Mouse (Mus musculus) granulocyte monocyte progenitor cell, adult 5-6 weeks (primary cell): ENCODE measurements at regions not wholly inside any gene's neighbourhood (a gene's known extent, or its start where the extent isn't known, plus 50 kb on each side); places are given as distances from the start of the nearest gene placed in this dataset.

Experiments
- ATAC-seq: replicated peaks from 2 replicates; pipeline ENCODE4 v1.8.0; 2016; ENCODE audit warnings: mild to moderate bottlenecking, moderate TSS enrichment, inconsistent platforms; ENCODE audit not compliant: poor library complexity, severe bottlenecking

DNA sequence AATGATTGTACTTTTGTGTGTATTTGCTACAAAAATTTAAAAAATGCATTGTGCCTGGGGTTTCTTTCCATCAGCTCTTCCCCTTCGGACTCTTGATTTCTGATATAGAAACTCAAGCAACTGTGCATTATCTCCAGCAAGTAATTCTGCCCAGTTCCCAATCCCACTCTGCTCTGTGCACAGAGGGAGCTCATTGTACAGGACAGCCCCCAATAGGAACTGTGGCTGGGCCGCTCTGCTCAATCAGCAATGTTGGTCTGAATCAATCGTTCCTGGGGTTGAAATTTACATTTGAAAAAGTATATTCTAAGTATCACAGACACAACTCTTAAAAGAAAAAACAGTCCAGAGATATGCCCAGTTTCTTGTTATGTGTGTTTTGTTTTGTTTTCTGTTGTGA lies 339.1 kb downstream of the Rnd3 start:
- ATAC-seq: no peak

DNA sequence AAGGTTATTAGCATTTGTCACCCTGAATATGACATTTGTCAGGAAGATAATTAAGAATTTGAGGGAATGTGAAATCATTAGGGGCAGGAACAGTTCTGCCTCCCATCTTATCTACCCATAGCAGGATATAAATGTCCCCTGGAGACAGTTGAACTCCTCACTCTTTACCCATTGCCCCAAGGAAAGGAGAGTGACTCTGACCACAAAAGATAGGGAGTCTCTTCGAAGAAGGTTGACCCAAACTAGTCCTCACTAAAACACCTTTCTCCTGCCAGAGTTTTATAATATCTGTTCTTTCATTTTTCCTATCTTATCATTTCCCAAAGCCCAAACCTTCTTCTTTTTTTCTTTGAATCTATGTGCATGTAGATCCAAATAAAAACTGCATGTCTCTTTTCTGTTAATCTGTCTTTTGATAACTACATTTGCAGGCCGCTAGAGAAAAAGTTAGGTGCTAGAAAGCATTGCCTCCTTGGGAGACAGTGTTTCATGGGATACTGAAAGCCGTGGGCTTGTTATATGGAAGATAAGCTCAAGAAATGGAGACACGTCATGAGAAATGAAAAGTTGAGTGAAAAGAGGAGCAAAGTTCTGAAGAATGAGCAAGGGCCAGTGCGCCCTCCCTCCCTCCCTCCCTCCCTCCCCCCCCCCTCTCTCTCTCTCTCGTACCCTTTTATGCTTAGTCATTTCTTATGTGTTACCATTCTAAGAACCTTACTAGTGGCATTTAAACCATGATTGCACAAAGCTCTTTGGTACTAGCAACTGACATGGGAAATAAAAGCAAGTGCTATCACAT lies 341.6 kb downstream of the Rnd3 start:
- ATAC-seq: no peak

DNA sequence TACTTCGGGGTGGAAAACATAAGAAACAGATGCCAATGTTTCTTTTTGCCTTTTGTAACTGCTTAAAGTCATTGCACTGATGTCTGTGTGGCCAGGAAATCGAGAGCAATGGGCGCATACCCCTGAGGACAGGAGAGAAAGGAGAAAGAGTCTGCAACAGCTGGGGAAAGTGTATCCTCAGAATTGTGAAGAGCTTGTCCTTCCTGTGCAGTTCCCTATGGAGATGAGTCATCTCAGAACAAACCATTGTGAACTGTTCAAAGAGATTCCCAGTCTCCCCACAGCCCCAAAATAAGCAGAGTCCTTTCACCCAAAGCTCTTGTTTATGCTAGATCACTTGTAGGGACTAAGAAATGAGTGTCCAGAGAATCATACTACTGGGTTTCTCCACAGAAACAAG lies 343.3 kb downstream of the Rnd3 start:
- ATAC-seq: no peak

DNA sequence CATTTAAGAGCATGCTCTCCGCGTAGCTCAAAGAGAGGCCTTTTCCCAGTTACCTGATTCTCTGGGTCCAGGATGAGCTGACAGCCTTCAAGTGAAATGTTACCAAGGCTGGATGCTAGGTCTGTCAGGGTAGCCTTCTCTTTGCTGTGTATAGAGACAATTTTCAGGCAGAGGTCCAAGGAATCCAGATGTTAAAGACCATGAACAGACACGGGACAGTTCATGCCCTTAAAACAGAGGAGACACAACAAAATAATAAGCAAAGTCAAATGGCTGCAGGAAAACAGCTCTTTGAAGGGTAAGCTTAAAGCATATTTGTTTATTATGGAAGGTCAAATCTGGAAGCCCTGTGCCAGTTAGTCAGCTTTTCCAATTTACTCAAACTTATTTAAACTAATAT lies 352.8 kb downstream of the Rnd3 start:
- no peak for ATAC-seq

DNA sequence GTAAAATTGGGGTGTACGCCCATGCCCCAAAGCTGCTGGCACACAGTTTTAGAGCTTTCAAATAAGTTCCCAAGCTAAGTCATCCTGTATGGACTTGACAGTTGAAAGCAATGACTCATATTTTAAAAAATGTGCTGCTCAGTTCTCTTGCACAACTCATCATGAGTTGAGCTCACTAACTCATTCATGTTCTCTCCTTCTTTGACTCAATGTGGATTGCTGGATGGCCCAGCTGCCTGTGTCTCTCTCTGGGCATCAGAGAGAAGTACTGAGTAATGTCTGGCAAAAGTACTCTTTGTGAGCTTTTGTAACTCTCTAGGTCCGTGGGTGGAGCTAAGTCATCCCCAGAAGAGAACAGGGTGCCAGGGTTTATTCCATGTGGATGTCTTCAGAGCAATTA lies 355.3 kb downstream of the Rnd3 start:
- ATAC-seq: peak; percentile 48

DNA sequence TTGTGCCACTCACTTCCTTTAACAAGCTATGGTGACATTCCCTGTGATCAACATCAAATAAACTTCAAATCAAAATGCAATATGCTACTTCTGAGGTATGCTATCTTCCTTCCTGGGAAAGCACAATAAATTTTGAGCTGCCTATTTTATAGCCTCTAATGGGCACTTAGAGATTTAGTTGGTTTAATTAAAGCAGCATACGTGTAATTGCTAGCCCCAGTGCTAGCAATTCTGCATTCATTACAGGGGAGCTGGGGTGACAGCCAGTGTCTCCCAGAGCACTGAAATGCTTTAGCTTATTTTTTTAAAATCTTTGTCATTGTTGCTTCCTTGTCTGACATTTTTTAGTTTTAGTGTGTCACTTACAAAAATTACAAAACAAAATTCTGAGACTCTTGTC lies 355.8 kb downstream of the Rnd3 start:
- no peak for ATAC-seq

DNA sequence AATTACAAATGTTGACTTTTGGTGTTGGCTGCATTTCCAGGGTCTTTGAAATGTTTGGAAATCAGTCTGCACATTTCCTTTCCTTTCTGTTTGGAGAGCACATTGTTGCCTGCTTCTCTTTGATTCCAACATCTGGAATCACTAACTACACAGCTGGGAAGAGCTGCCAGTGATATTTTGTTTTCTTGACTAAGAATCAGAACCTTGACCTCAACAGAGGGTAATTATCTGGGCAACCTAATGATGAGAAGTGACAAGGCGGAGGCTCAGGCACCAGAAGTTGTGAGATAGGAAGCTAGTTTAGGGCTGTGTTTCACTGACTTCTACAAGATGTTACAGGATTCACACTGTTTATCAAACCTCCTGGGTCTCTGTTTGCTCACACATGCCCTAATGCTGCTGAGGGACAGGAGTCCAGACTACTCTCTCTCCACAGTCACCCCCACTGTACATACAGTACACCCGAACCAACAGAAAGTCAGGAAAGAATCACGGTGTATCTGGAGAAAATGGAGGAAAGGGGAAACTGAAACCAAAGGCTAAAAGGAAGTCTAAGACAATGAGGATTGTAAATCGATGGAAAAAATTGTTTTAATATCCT lies 359.8 kb downstream of the Rnd3 start:
- no peak for ATAC-seq

DNA sequence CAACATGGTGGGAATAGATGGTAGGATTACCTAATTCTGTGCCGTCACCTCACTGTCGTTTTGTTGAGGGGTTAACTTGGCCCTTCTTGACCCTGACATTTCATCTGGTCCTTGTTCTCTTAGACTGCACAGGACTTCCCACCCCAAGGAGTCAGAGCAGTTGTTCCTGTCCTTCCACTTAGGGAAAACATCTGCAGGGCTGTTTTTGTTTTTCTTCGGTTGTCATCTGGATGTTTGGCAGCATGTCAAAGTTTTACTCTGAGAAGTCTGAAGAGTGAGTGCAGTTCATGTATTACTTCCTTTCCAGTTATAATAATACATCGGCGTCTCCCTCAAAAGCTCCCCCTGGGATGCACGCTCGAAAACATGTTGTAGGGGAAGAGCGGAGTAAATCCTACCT lies 376.8 kb downstream of the Rnd3 start:
- no peak for ATAC-seq

DNA sequence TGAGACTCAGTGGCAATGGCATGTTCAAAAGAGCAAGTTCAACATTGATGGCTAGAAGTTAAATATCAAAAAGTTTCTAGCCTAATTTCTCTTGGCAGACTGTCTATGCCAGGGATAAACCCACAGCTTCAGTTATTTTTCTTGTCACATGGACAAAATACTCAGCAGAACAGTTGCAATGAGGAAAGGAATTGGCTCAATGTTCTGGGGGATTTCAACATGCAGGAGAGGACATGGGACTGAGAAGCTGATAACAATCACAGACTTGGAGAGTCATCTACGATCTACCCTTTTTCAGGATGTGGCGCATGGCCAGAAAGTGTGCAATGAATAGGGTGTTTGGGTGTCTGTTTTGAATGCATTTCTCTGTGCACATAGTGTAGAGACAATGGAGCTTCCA lies 389.9 kb downstream of the Rnd3 start:
- peak; percentile 52 for ATAC-seq

DNA sequence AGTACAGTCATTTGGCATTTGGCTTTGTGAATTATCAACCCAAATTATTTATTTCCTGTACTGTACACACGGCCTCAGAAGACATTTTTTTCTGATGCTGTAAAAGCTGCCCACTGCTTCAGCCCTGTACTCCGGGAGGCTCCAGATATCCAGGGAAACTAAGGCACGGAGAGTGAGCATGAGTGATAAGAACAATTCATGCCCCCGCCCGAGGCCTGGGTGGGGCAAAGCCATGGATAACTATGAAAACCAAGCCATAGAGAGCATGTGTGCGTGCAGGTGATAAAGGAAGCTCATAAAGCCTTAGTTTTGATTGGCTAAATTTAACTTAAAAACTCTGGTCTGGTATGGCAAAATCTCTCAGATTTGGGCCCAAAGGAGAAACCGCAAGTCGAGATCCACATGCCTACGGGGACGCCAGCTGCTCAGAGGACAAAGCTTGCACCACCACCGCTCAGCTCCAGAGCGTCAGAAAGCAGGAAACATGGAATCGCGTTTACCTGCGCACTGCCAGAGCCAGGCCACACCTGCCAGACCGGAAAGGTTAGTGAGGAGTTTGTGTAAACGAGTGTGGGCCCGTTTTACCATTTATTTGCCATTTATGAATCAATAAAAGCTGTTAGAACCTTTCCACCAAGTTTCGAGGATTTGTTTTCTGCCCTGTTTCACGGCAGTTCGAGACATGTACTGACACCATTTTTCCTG lies 390.9 kb downstream of the Rnd3 start:
- ATAC-seq: no peak

DNA sequence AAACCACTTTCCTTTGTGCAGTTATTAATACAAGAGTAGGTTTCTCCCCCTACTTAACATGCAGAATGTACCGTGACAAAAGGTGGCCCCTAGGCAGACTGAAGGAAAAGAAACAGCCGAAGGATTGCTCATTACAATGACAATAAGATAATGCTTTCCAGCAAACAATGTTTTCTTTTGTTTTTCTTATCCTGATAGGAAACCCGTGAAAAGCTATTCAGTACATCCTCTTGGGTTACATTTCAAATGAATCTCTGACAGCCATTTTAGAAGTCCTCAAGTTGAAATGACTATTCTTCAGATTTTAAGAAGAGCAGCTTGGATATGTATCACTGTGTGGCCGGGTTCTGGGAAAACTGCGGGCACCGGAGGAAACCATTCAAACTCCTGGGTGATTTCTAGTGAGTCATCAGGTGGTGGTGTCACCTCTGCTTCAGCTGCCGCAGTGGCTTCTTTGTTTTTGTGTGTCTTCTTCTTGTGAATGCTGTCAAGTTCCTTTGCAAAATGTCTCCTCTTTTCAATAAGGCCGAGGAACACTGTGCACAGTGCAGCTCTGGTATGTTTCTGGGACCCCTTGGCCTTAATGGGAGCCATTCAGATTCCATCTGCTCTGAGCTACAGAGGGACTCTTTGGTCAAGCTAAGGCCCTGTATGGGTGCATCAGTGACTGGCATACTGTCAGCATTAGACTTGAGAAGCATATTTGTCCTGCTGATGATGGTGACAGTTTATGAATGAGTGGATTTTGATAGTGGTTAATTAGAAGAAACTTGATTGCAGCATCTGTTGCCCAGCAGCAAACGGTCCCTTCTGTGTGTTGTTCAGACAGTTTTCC lies 393.1 kb downstream of the Rnd3 start:
- ATAC-seq: no peak

DNA sequence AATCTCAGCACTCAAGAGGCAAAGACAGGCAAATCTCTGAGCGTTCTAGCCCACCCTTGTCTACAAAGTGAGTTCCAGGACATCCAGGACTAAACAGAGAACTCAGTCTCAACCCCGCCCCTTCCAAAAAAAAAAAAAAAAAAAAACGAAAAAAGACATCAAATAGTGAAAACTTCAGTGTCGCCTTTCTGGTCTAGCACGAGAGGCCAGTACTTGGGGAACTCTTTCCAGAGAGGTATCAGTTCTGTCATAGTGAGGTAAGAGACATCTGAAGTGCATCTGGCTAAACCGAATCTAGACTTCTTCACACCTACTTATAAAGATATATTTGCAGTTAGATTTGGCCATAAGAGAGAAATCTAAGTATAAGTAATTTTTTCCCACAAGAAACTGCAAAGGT lies 393.8 kb downstream of the Rnd3 start:
- ATAC-seq: no peak

DNA sequence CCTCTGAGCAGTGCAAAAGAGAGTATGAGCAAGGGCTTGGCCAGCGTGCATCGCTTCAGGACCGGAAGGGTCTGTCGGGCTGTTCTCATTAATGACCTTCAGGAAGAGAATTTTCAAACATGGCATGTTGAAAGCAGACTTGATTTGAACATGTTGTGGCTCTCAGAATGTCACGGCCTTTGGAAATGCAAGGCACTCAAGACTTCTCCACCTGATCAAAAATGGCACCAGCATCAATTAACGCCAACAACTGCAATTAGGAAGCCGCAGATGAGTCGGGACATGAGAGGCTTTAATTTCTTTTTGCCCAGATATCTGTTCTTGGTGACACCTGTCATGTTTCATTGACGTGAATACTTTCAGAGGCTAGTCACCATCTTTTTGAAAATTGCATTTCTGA lies 396.5 kb downstream of the Rnd3 start:
- no peak for ATAC-seq

DNA sequence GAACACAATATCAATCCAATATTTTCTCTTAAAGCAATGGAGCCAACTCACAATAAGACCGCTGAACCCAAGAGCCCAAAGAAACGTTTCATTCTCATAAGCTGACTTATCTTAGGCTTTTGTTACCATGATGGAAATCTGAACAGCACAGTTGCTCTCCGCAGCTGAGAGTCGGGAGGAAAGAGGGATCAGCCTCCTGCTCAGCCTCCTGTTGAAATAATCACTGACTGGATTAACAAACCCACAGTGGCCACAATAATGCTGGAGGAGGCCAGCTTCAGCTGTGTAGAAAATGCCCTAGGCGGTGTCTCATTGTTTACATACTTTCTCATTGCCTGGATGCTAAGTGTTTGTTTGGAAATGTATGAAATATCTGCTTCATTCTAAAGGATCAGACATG lies 398.1 kb downstream of the Rnd3 start:
- no peak for ATAC-seq

DNA sequence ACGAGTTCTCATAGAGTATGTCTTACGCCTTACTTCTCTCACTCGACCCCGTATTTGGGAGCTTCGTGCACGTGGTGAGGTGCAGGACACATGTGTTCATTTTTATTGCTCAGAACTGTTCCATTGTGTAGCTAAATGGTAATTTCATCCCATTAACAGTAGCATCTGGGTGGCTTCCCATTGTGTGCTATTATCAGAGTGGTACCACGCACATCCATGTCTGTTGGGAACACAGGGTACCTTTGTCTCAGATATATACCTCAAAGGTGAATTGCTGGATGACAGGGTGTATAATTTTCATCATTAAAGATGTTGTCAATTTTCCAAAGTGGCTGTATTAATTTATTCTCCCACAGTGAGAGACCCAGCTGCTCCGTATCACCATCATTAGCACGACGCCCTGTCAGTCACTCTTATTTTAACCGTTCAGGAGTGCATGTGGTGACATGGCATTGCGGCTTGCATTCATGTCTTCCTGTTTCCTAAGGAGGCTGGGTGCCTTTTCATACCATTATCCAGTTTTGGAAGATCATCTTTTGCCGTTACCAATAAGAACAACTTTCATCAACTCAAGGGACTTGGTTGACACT lies 404.2 kb downstream of the Rnd3 start:
- ATAC-seq: no peak

DNA sequence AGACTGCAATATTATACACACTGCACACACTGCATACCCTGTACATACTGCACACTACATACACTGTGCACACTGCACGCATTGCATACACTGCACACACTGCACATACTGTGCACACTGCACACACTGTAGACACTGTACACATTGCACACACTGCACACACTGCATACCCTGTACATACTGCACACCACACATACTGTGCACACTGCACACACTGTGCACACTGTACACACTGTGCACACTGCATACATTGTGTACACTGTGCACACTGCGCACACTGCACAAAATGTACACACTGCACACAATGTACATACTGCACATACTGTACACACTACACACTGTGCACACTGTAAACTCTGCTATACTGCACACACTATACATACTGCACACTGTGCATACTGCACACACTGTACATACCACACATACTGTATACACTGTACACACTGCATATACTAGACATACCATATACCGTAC lies 405.1 kb downstream of the Rnd3 start:
- ATAC-seq: no peak

DNA sequence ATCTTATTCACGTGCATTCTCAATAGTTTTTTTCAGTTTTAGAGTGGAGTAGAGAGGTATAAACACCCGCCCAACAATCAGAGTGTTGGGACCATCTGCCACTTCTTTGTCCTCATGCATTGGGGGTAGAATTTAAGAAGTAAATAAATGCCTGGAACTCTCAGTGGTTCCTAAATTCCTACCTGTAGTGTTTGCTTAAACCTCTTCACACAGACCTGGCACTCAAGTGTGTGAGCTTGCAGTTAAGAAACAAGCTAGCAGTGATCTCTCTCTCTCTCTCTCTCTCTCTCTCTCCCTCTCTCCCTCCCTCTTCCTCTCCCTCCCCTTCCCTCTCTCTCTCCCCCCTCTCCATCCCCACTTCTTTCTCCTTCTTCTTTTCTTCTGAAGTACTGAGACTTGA lies 406.5 kb downstream of the Rnd3 start:
- no peak for ATAC-seq

DNA sequence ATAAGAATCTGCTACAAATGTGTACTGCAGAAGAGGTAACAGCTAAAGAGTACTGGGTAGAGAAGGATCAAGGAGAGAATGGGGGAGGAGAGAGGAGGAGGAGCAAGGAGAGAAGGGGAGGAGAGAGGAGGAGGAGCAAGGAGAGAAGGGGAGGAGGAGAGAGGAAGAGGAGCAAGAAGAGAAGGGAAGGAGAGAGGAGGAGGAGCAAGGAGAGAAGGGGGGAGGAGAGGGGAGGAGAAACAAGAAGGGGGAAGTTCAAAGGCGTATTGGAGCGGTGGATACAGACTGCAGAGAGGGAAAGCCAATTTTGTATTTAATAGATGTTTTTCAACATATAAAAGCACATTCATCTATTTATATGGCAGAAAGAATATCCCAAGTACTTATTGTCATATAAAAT lies 407.6 kb downstream of the Rnd3 start:
- peak; percentile 68 for ATAC-seq

DNA sequence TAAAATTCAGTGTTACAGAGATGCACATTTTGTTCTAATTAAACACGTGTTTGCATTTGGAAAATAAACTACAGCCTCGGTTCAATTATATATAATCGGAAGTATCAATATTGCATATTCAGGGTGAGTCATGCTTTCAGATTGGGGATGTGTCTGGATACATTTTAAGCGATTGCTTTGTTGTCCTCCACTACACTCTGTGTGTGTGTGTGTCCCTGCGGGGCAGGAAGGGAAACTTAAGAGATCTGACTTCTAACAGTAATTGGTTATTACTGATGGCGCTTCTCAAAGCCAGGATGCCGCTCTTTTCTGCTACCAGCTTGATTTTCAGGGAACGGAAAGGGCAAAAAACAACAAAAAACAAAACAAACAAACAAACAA lies 409.3 kb downstream of the Rnd3 start:
- no peak for ATAC-seq

DNA sequence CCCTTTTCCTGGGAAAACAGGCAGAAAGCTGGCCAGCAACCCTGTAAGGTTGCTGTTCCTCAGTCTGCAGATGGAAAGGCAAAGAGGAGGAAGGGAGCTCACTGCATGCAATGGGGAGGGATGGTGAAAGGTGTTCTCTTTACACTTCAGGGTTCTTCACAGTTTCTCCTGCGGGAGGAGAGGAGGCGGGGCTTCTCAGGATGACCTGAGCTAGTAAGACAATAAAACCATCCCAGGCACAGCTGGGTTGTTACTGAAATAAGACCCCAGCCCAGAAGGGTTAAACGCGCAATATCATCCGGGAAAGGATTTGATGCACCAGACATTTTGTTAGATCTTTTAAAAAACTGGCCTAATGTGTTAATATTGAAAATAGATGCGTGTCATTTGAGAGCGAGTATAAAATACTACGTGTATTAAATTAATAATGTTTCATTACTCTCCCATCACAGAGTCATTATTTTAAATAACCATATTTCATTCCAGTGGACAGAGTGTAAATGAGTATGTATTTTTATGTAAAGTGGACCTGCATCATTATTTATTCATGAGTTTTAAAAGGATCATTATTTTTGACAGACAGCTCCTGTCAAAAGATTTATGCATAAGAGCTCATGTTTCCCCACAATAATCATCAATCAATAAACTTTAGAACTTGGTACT lies 409.8 kb downstream of the Rnd3 start:
- ATAC-seq: no peak
